Mouse (Mus musculus): ENCODE results near the gene Lingo4. TPM values are rescaled to one million over a fixed set of nuclear protein-coding genes. Genes with fewer than 3 reads are reported as not detected.

Lingo4 gene
- total RNA-seq (2021), result under 1 TPM; 0.11 to 0.13 TPM
- long read RNA-seq, experiment 1, result 0 reads
- long read RNA-seq, experiment 2, result 0 reads

DNA sequence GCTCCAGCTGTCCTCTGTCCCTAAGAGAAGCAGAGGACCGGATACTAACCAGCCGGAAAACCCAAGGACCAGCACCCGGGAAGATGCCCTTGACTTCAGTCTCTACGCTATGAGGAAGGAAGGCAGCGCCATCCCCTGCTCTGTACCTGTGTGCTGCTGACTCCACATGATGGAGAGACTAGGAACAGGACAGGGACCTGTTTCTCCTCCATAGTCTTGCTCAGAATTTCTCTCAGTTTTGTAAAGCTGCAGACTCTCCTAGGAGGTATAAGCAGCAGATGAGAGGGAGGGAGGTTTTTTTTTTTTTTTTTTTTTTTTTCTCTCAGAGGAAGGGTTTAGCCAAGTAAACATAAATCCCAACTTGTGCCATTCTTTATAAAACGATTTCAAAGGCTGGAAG, at the start of gene Lingo4:
Lingo4 (plus strand) TSS at position 301 of the 400 bp plus-strand sequence.
- no peak for DNase-seq

GRCm38 (mm10) chr3:94360812-94361211, 37.5 kb upstream of the Lingo4 start:
- DNase-seq, result no peak

- DNase-seq, result no peak
These were observed 36.2 kb upstream of the Lingo4 start, which contains the start of gene C2cd4d for GRCm38 (mm10) chr3:94362138-94362537. Gene C2cd4d (plus strand): TSS chr3:94362438.

- peak; percentile 54 for DNase-seq
These were observed 34.8 kb upstream of the Lingo4 start for GRCm38 (mm10) chr3:94363291-94364153.

GRCm38 (mm10) chr3:94364154-94364526, 34.2 kb upstream of the Lingo4 start:
- DNase-seq, result no peak

- peak; percentile 48 for DNase-seq
These were observed 31.6 kb upstream of the Lingo4 start for GRCm38 (mm10) chr3:94366761-94367160.

DNA sequence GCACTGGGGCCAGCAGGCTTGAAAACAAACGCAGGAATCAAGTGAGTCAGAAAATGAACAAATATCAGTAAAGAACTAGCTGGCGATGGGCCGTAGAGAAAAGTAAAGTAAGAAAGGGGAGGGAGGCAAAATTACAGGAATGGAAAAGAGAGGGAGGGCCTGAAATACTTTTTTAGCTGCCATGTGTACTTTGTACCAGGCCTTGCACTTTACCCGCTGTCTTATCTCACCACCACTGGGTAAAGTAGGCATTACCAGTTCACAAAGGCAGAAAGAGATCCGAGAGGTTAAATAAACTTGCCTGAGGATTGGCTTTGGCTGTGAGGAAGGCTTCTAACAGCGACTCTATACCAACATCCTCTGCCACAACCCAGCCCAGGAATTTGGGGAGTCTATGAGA, 30.8 kb upstream of the Lingo4 start:
- DNase-seq, result no peak

GRCm38 (mm10) chr3:94368631-94369030, 29.7 kb upstream of the Lingo4 start:
- DNase-seq, result no peak

- no peak for DNase-seq
These were observed 28.6 kb upstream of the Lingo4 start for GRCm38 (mm10) chr3:94369709-94370108.

- DNase-seq, result peak; percentile 85
These were observed 26.7 kb upstream of the Lingo4 start for GRCm38 (mm10) chr3:94371637-94372036.

DNA sequence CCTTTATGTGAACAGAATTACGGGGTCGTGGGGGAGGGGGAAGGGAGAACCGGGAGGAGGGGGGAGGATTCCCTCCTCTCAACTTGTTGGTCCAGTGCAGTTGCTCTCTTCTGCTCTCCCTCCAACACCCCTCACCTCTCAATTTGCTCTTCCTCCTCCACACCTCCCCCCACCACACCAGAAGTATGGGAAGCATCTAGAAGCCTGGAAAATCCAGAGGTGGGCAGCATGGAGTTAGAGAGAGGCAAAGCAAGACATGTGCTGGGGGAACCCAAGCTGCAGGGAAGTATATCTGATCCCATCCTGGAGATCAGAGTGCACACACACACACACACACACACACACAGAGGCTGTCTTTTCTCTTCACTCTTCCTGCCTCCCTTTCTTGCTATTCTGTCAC, 26.3 kb upstream of the Lingo4 start:
- DNase-seq, result no peak

DNA sequence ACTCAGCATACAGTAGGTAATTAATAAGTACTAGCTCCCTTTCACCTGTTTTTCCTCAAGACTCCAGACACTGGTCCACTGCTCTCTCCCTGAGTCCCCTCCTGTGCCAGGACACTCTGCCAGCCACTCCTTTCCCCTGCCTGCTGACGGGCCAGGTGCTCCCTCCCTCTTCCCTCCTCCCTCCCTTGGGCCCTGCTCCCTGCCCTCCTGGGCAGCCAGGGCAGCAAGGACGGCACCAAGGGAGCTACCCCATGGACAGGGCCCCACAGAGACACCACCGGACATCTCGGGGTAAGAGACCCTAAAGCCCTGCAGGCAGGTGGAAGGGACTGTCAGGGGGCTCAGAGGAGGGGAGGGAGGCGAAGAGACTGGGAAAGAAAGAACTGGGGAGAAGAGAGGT, 25.7 kb upstream of the Lingo4 start, which contains the start of gene Rorc:
Rorc (plus strand) TSS at position 154 of the 400 bp plus-strand sequence.
- peak; percentile 64 for DNase-seq

DNA sequence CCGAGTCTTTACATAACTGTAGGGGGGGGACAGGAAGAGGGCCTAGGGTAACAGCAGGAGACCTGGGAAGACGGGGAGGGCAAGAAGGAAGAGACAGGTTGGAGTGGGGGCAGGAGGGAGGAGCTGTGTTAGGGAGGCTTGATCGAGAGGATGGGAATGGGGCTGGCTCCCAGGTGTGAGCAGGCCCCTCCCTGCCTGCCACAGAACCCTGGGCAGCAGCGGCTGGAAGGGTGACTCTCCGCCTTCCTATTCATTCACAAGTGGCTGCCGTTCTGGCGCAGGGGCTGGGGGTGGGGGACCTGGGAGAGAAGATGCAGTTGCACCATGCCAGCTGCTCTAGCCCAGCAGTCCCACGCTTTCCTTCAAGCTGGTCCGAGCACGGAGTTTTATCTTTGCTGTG, 25.2 kb upstream of the Lingo4 start:
- no peak for DNase-seq

- peak; percentile 74 for DNase-seq
These were observed 24.7 kb upstream of the Lingo4 start for GRCm38 (mm10) chr3:94373597-94374011.

GRCm38 (mm10) chr3:94374636-94375035, 23.7 kb upstream of the Lingo4 start:
- peak; percentile 52 for DNase-seq

DNA sequence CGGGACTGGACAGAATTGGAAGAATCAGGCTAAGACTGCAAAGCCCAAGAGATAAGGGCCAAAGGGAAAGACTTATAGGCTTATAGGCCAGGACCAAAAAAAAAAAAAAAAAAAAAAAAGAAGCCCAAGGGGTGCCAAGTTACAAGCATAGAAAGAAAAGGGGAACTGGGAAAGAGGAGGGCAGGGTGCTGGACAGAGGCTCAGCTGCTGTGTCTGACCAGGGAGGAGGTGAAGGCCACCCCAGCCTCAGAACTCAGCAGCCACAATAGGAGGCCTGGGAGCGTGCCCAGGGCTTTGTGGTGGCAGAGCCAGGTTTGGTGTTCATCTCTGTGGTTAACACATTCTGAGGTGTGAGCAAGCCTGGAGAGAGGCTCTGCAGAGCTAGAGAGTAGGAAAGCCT, 23.2 kb upstream of the Lingo4 start:
- DNase-seq, result no peak

- no peak for DNase-seq
These were observed 22.5 kb upstream of the Lingo4 start for GRCm38 (mm10) chr3:94375861-94376260.

GRCm38 (mm10) chr3:94377028-94377923, 21.0 kb upstream of the Lingo4 start:
- peak; percentile 55 for DNase-seq

GRCm38 (mm10) chr3:94379831-94380510, 18.3 kb upstream of the Lingo4 start:
- no peak for DNase-seq

DNA sequence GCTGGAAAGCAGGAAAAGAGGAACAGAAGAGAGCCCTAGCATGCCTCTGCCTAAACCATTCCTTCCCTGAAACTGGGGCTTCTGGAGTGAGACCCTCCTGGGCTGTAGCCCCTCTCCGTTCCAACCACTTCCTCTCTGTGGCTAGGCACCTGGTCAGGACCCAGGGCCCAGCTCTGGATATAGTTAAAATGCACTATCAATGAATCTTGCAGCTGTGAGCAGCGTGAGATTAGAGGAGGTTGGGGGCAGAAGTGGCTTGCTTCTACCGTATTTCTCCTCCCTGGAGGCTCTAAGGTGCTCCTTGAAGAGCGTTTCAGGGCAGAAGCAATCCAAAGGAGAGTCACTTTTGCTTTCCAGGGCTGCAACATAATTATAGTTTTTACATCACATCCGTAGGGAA, 16.0 kb upstream of the Lingo4 start:
- DNase-seq, result no peak

GRCm38 (mm10) chr3:94383476-94383875, 14.8 kb upstream of the Lingo4 start:
- DNase-seq, result no peak

- DNase-seq, result no peak
These were observed 11.6 kb upstream of the Lingo4 start for GRCm38 (mm10) chr3:94386671-94387070.
